Mouse (Mus musculus): ENCODE results near the gene Nfic.

DNA sequence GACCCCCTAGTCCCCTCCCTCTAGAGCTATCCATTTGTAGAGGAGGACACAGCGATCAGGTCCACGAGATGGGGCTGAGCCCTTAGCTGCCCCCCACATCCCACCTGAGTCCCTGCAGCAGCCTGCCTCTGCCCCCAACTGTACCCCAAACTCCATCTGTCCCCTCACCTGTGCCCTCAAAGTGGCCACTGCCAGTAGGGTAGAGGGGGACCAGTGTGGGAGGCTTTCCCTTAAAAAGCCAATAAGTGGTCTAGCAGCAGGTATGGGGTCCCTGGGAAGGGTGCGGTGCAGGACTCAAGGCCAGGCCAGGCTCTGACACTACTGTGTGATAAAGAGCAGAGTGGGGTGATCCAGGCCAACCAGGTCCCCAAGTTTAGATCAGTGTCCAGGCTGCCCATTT, 28.1 kb downstream of the Nfic start:
- no peak for TF ChIP-seq CTCF (IDR thresholded peaks at IDR 0.05; ENCODE audit: borderline replicate concordance, control insufficient read depth, extremely low read depth, insufficient read depth, low read length, poor library complexity)
- no peak for TF ChIP-seq POLR2A (IDR thresholded peaks at IDR 0.05; ENCODE audit: control insufficient read depth, extremely low read depth, insufficient read depth, low read length, poor library complexity)

Data from thymus, adult 2 months (tissue).